Mouse (Mus musculus) T-cell, adult 2 months (primary cell): Measurements from ENCODE around the gene Hyal6.

Experiments used
- DNase-seq: peaks from one replicate; pipeline ENCODE4 v3.0.0; 2022; ENCODE audit warnings: low spot score

The Hyal6 gene

DNA sequence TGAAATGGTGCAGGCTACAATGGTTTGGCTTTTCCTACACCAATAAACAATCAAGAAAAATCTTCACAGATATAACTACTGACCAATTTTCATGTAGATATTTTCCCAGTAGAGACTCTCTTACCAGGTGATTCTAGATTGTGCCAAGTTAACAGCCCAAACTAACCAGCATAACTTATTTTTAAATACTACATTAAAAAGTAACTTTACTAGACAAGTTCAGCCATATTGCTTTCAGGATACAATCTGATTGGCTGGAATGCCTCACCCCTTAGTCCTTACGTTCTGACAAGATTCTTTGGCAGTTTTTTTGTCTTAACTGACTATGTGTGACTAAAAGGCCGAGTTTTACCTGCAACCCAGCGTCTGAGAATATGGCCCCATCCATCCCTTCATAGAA, at the start of gene Hyal6:
Gene Hyal6, plus strand, starts transcription at position 301 of the 400 bp plus-strand sequence.
- no peak for DNase-seq

DNA sequence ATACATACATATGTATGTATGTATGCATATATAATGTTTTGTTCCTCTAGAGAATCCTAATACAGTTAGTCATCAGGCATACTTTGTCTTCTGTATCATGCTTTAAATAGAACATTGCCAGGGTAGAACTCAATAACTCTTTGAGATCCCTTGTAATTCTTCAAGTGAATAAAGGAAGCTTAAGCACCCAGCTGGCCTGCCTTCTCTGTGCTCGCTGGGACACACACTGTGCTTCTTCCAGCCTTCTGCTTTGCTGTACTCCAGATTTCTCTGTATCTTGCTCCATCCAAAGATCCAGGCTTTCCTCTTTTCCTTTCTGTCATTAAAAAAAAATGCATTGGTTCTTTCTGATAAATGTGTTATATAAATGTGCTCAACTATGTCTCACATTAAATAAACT, 45.2 kb upstream of the Hyal6 start:
- DNase-seq, result no peak

DNA sequence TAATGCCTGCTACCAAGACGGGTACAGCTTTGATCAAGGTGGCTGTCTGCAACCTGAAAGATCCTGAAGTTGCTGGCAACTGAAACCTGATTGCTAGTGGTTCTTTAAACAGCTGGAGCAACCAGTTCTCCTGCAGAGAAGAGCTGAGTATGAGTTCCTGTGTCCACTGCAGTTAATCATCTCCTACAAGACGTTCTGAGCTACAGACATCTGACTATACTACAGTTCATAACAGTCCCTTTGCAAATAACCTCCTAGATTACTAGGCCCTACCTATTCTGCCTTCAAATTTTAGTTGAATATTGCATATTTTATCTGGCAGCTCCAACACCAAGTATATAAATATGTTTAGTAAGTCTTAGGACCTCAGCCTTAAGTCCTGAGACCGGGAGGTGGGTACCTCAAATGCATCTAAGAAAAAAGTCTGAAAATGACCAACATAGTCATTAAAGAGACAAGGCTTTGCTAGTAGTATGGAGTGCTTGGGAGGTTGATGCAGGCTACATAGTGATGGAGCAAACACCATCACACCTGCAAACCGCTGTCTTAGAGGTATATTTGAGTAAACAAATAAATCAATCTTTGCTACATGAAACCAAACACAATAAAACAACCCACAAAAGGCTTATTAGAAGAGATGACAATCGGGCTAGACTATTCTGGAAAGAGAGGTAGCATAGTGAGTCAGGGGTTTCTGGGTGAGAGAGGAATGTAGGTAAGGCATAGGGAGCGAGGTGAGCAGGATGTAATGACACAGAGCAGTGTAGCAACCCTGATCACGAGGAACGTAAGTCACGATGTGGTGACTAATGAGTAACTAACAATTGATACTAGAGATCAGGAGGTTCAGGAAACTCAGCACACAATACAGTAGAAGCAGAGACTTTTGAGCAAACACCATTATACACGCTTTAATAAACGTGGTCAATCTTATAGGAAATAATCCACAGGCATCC, 38.3 kb upstream of the Hyal6 start:
- DNase-seq, result no peak

DNA sequence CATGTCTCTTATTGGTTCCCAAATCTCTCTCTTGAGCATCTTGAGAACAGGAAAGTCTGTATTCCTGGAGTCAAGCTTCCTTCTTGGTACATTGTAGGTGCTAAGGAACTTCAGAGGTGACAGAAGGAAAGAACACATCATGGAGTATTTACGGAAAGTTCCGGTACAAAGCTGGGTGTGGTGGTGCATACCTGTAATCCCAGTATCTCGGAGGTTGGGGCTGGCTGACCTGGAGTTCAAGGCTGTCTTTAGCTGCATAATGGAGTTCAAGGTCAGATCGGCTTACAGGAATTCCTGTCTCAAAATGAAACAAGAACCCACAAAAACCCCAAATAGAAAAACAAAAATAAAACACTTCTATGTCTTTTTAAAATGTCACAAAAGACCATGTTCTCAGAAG, 36.9 kb upstream of the Hyal6 start:
- no peak for DNase-seq

DNA sequence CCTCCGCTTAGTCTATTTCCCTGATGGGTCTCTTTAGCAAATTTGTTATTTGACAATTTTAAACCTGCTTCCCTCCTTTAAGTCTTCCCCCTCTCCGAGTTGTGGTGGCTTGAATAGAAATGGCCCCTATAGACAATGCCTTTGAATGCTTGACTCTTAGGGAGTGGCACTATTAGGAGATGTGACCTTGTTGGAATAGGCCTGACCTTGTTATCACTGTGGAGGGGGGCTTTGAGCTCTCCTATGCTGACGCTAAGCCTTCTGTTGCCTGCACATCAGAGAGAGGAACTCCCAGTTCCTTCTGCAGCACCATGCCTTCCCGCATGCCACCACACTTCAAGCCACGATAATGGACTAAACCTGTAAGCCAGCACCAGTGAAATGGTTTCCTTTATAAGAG, 35.8 kb upstream of the Hyal6 start:
- DNase-seq, result no peak

DNA sequence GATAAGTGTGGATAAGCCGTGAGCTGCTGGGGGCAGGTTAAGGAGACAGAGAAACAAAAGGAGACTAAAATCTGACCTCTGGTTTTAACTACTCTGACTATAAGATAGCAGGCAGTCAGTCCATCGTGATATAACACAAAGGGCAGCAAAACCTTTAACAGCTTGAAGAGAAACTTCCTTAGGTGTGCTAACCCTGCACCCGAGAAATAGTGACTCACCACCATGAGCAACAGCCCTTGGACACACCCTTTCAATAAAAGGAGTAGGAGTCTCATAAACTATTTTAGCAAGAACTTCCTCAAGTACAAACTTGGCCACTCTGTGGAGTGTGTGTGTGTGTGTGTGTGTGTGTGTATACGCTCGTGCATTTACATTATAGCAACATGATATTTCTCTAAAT, 26.0 kb upstream of the Hyal6 start:
- DNase-seq, result no peak

DNA sequence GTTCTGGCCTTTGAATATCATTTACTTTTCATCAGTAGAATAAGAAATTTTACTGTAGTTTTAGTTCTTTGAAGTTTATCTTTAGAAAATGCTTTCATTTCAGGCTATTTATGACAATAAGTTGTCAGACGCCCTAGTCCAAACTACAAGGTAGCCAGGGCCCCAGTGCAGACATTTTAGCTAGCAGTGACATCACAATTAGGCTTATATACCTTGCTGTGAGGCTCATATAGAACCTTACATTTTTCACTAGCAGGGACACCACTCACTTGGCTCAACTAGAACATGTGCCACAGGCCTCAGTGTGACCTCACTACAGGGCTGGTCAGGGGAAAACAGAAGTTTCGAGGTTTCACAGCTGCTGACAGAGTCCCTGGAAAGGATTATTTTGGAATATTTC, 25.5 kb upstream of the Hyal6 start:
- no peak for DNase-seq

DNA sequence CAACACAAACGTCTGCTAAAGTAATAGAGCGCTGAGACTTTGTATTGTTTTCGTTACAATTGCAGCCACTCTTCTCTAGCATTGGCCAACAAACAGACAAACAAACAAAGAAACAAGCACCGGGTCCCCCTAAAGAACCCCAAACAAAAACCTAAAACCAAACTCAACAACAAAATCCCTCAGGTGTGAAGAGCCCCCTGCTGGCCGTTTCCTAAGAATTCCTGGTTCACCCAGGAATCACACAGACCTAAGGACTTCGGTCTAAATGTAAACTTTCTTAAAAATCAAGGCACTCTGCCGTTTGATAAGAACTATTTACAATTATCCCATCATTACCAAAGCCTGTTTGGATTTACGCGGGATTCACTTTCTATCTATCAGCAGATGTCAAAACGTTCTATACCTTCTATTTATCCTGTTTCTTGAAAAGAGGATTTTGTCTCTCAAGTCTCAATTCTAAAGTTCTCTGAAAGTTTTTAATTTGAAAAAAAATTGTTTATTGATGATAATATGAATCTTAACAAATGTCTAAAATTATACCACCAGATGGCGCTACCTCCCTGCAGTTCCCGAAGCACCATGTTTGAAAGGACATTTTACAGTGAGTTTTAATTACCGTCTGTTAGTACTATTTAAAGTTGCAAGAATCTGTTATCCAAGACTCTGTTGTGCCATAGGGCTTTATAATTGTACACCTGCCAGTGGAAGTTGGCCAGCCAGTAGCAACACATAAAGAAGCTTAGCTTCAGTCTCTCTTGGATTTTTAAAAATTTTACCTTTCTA, 11.5 kb upstream of the Hyal6 start:
- DNase-seq, result no peak

DNA sequence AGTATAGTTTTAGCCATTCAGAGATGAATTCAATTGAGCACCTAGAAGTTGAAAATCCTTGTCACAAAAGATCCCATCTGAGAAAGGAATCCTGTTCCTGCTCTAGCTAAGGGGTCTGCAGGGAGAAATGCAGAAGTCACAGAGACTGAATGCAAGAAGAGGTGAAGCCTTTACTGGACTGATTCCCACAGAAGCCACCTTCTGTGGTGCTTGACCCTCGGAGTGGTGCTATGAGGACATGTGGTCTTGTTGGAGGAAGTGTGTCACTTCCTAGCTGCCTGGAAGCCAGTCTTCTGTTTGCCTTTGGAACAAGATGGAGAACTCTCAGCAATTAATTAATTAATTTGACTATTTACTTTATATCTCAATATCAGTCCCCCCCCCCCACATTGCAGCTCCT, 4.9 kb upstream of the Hyal6 start:
- DNase-seq, result no peak

DNA sequence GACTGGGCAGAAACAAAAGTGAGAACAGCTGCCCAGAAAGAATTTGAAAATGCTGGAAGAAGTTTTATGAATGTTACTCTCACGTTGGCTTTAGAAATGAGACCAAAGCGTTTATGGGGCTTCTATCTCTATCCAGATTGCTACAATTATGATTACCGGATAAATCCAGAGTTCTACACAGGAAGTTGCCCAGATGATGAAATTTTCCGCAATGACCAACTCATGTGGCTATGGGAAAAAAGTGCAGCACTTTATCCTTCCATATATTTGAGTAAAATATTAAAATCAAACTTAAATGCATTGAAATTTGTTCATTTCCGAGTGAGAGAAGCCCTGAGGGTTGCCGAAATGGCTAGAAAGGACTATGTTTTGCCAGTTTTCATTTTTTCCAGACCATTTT, 1.5 kb downstream of the Hyal6 start:
- DNase-seq, result no peak

DNA sequence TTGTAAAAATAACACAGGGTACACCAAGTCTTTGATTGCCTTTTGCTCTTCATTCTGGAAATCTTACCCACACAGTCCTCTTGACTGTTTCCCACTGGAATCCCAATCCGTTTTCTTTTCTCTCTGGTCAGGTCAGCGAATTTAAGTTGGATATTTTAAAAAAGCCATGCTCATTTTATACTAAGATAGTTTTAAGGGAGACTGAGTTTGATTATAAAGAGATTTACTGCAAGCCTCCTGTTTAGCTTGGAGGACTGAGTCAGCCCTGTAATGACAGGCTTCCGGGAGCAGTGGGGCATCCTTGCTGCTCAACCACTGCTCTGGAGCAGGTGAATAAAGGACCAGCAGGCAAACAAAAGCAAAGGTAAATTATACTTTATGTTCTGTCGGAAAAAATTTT, 15.0 kb downstream of the Hyal6 start, which contains the start of gene Hyal4:
Gene Hyal4, plus strand, starts transcription at position 301 of the 400 bp plus-strand sequence.
- no peak for DNase-seq

DNA sequence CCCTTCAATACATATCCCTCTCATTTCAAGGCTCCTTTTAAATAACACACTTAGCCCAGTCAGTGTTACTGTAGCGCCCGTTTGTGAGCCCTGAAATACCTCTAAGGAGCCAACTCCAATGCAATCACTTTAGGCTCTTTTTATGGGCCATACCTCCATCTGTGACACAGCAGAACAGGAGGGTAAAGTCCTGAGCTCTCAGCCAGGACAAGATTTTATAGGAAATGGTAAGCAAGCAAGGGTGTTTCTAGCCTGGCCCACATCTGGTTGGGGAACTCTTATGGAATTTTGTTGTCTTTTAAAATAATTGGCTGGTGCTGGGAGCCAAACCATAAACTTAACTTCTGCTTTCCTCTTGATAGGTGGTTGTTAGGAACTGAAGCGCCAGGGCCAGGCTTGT, 26.2 kb downstream of the Hyal6 start:
- no peak for DNase-seq

DNA sequence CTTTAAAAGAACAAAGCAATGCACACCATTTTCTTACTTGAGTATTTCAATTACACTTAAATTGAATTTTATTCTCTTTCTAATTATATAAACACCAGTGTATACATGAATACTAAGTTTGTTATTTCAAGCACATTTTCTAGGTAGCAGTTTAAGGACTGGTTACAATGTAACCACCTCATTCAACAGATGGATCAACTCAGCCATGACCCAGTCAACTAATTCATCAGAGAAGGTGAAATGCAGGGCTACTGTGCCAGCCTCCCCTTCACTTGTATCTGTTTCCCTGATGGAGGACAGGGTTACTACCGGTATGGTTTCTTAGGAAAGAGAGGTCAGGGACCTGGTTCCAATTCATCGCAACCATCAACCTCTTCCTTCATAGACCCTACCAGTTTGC, 33.2 kb downstream of the Hyal6 start:
- no peak for DNase-seq

DNA sequence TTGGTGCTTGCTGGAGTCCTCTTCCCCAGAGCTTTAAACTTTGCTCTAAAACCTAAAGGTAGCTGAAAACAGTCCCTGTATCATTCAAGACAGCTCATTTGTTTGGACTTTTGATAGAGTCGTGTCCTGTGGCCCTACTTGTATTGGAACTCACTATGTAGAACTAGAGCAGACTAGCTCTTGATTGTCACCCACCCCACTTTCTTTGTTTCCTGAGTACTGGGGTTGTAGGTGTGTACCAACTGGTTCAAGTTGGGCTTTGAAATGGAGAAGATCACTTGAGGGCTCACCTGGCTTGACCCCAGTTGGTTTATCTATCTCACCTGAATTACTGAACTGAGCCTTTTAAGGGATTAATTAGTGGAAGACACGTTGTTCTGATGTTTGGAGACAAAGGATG, 46.1 kb downstream of the Hyal6 start:
- no peak for DNase-seq

DNA sequence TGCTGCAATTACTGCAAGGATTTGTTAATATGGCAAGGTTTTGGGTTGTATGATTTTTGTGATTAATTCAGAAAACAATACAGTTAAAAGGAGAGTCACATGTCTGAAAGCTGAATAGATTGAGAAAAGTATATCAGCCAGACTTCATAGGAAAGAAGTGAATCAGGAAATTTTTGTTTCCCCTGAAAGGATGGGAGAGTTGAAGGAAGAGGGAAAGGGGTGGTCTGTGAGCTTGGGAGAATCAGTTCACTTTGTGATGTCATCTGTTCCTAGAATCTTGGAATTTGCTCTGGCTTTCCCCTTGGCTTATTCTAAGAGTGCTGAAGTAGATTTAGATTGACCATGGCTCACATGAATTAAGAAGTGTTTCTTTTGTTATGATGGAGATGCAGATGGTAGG, 57.8 kb downstream of the Hyal6 start, which contains the start of gene Spam1:
Gene Spam1, plus strand, starts transcription at position 301 of the 400 bp plus-strand sequence.
- DNase-seq, result no peak
